20 mouse cellular contexts compared by ENCODE assay signal in genomic region chr9:94837384-94837783, GRCm38 (mm10).
DNase-seq lines count a peak whose midpoint lies in the region; ATAC-seq and TF ChIP-seq lines count a peak whose summit lies in the region.
"Had no signal": no experiment of that assay in that cellular context is flagged by ENCODE, and none has a peak within 500 bp of the region (broad histone marks: within the 10 kb centered on the region; RNA-seq: fewer than 3 reads in every experiment).

No protein-coding gene starts in this region.

- no peaks in the 10 kb centered on the region for H3K4me1 ChIP-seq in lung, embryonic 14.5 days (ENCODE audit: insufficient read depth)
- H3K4me1 ChIP-seq in embryonic facial prominence, embryonic 12.5 days: no peaks in the 10 kb centered on the region
- H3K4me1 ChIP-seq in forebrain, embryonic 12.5 days: peaks cover 12% of the 10 kb centered on the region
- H3K4me1 ChIP-seq in hindbrain, embryonic 16.5 days (ENCODE audit: control insufficient read depth, insufficient read depth, low read depth, low read length): peaks cover 3% of the 10 kb centered on the region; the same call in 1 of the 2 replicates
- H3K4me1 ChIP-seq: heart, embryonic 15.5 days; limb, embryonic 12.5 days had no signal

- WGBS in lung, embryonic 14.5 days: 93% methylated on average over 15 of the region's 15 CpGs
- 93% methylated on average over 15 of the region's 15 CpGs for WGBS in embryonic facial prominence, embryonic 12.5 days
- WGBS in forebrain, embryonic 12.5 days: 97% methylated on average over 15 of the region's 15 CpGs
- WGBS in hindbrain, embryonic 16.5 days: 96% methylated on average over 15 of the region's 15 CpGs

- H3K4me3 ChIP-seq in lung, embryonic 14.5 days (ENCODE audit: low read depth, low read length): no peak overlapping the region
- no peak overlapping the region for H3K4me3 ChIP-seq in embryonic facial prominence, embryonic 12.5 days
- H3K4me3 ChIP-seq in forebrain, embryonic 12.5 days (replicated peaks): no peak overlapping the region
- H3K4me3 ChIP-seq in hindbrain, embryonic 16.5 days (ENCODE audit: low read length): no peak overlapping the region
- H3K4me3 ChIP-seq: heart, embryonic 15.5 days; limb, embryonic 12.5 days had no signal

- H3K9me3 ChIP-seq in lung, embryonic 14.5 days (ENCODE audit: low read depth, low read length): no peaks in the 10 kb centered on the region
- H3K9me3 ChIP-seq in embryonic facial prominence, embryonic 12.5 days: no peaks in the 10 kb centered on the region
- H3K9me3 ChIP-seq in forebrain, embryonic 12.5 days: no peaks in the 10 kb centered on the region
- no peaks in the 10 kb centered on the region for H3K9me3 ChIP-seq in hindbrain, embryonic 16.5 days (ENCODE audit: control insufficient read depth, low read length)
- H3K9me3 ChIP-seq: heart, embryonic 15.5 days; limb, embryonic 12.5 days; megakaryocyte, embryonic 14.5 days had no signal

- ATAC-seq in lung, embryonic 14.5 days (ENCODE audit: insufficient read depth): 0 out of 2 replicates have a peak, but pooled peaks have one; percentile 24
- ATAC-seq in embryonic facial prominence, embryonic 12.5 days (ENCODE audit: insufficient number of reproducible peaks, insufficient read depth, low FRiP score, low TSS enrichment): 0 out of 2 replicates have a peak, but pooled peaks have one; percentile 56
- ATAC-seq in forebrain, embryonic 12.5 days (ENCODE audit: low FRiP score): 0 out of 2 replicates have a peak, but pooled peaks have one; percentile 7
- peak; percentile 44 for ATAC-seq in hindbrain, embryonic 16.5 days

- no peak overlapping the region for H3K4me2 ChIP-seq in lung, embryonic 14.5 days
- H3K4me2 ChIP-seq in embryonic facial prominence, embryonic 12.5 days (replicated peaks): no peak overlapping the region
- no peak overlapping the region for H3K4me2 ChIP-seq in forebrain, embryonic 12.5 days
- no peak overlapping the region for H3K4me2 ChIP-seq in hindbrain, embryonic 16.5 days (ENCODE audit: low read length)
- H3K4me2 ChIP-seq: heart, embryonic 15.5 days; limb, embryonic 12.5 days had no signal

- DNase-seq in lung, embryonic 14.5 days: no peak
- no peak for DNase-seq in lung, postnatal 14 days
- no peak for DNase-seq in T-cell, adult 2 months (ENCODE audit: low spot score)
- DNase-seq in frontal cortex, postnatal 25 days (ENCODE audit: low spot score in 2 of 2): no peak
- DNase-seq in spleen, postnatal 10 days (ENCODE audit: low spot score in 2 of 2): no peak
- DNase-seq: cerebellum, postnatal 10 days; embryo, embryonic 11 days; kidney, adult 11 months; kidney, postnatal 36 days; layer of hippocampus, adult 9-11 months; lung, postnatal 10 days; right cerebral cortex, postnatal 25 days; thymus, postnatal 36 days had no signal

- no peak overlapping the region for H3K27ac ChIP-seq in lung, embryonic 14.5 days (ENCODE audit: low read depth)
- no peak overlapping the region for H3K27ac ChIP-seq in embryonic facial prominence, embryonic 12.5 days
- no peak overlapping the region for H3K27ac ChIP-seq in forebrain, embryonic 12.5 days
- no peak overlapping the region for H3K27ac ChIP-seq in hindbrain, embryonic 16.5 days (ENCODE audit: low read depth, low read length)
- H3K27ac ChIP-seq: heart, embryonic 15.5 days; limb, embryonic 12.5 days; liver, embryonic 14.5 days had no signal

- no peak for TF ChIP-seq CTCF in lung, embryonic 14.5 days (IDR thresholded peaks at IDR 0.05; ENCODE audit: low read depth)

- no peaks in the 10 kb centered on the region for H3K36me3 ChIP-seq in lung, embryonic 14.5 days (ENCODE audit: insufficient read depth)
- no peaks in the 10 kb centered on the region for H3K36me3 ChIP-seq in embryonic facial prominence, embryonic 12.5 days
- no peaks in the 10 kb centered on the region for H3K36me3 ChIP-seq in forebrain, embryonic 12.5 days (replicated peaks)
- no peaks in the 10 kb centered on the region for H3K36me3 ChIP-seq in hindbrain, embryonic 16.5 days (ENCODE audit: control insufficient read depth, insufficient read depth, low read length)
- H3K36me3 ChIP-seq: heart, embryonic 15.5 days; limb, embryonic 12.5 days had no signal

- no peak overlapping the region for H3K9ac ChIP-seq in lung, embryonic 14.5 days
- no peak overlapping the region for H3K9ac ChIP-seq in embryonic facial prominence, embryonic 12.5 days
- no peak overlapping the region for H3K9ac ChIP-seq in forebrain, embryonic 12.5 days
- no peak overlapping the region for H3K9ac ChIP-seq in hindbrain, embryonic 16.5 days (ENCODE audit: low read depth, low read length)
- H3K9ac ChIP-seq: heart, embryonic 15.5 days; limb, embryonic 12.5 days; liver, embryonic 14.5 days had no signal

- no peaks in the 10 kb centered on the region for H3K27me3 ChIP-seq in lung, embryonic 14.5 days (ENCODE audit: insufficient read depth, low read length)
- no peaks in the 10 kb centered on the region for H3K27me3 ChIP-seq in embryonic facial prominence, embryonic 12.5 days
- no peaks in the 10 kb centered on the region for H3K27me3 ChIP-seq in forebrain, embryonic 12.5 days
- no peaks in the 10 kb centered on the region for H3K27me3 ChIP-seq in hindbrain, embryonic 16.5 days (replicated peaks; ENCODE audit: control insufficient read depth, insufficient read depth, low read length)
- H3K27me3 ChIP-seq: heart, embryonic 15.5 days; limb, embryonic 12.5 days; megakaryocyte, embryonic 14.5 days had no signal
